In genomic region chr13:21882760-21883405, GRCm38 (mm10) we compare ENCODE assay signal across 7 mouse cellular contexts. TPM values are rescaled to one million over a fixed set of nuclear protein-coding genes. Genes with fewer than 3 reads are reported as not detected.
DNase-seq lines count a peak whose midpoint lies in the region; ATAC-seq and TF ChIP-seq lines count a peak whose summit lies in the region.

No protein-coding gene starts in this region.

- H3K9me3 ChIP-seq in E14TG2a.4 (ENCODE audit: low read length), result no peaks in the 10 kb centered on the region
- no peaks in the 10 kb centered on the region for H3K9me3 ChIP-seq in embryonic facial prominence, embryonic 13.5 days

- ATAC-seq in embryonic facial prominence, embryonic 13.5 days (ENCODE audit: insufficient number of reproducible peaks, insufficient read depth, low FRiP score, low TSS enrichment, low read depth), result no peak

- DNase-seq in adipocyte (ENCODE audit: low spot score), result peak; percentile 87
- DNase-seq in heart, postnatal 4 days, result peak; percentile 40
- peak; percentile 62 to 68 for DNase-seq in layer of hippocampus, postnatal 10 days (ENCODE audit: low spot score in 2 of 2)
- DNase-seq in right cerebral cortex, postnatal 14 days, result peak; percentile 17

- peak overlapping the region; percentile 53 for H3K4me2 ChIP-seq in embryonic facial prominence, embryonic 13.5 days

- H3K27ac ChIP-seq in embryonic facial prominence, embryonic 13.5 days, result no peak overlapping the region
- no peak overlapping the region for H3K27ac ChIP-seq in macrophage

- H3K4me3 ChIP-seq in E14TG2a.4 (replicated peaks; ENCODE audit: low read length), result peak overlapping the region; percentile 86
- peak overlapping the region; percentile 35 for H3K4me3 ChIP-seq in embryonic facial prominence, embryonic 13.5 days
- peak overlapping the region; percentile 58 for H3K4me3 ChIP-seq in macrophage (ENCODE audit: inconsistent target)

- H3K4me1 ChIP-seq in E14TG2a.4 (replicated peaks; ENCODE audit: low read depth, low read length), result peaks cover 32% of the 10 kb centered on the region
- H3K4me1 ChIP-seq in embryonic facial prominence, embryonic 13.5 days, result no peaks in the 10 kb centered on the region

- no peaks in the 10 kb centered on the region for H3K36me3 ChIP-seq in E14TG2a.4 (ENCODE audit: insufficient read depth, low read length)
- no peaks in the 10 kb centered on the region for H3K36me3 ChIP-seq in embryonic facial prominence, embryonic 13.5 days
- H3K36me3 ChIP-seq in macrophage (ENCODE audit: inconsistent target), result no peaks in the 10 kb centered on the region

- WGBS in embryonic facial prominence, embryonic 13.5 days, result 2% methylated on average over 13 of the region's 13 CpGs
- 9% methylated on average over 13 of the region's 13 CpGs for WGBS in macrophage (ENCODE audit: missing documents)

- no peak overlapping the region for H3K9ac ChIP-seq in embryonic facial prominence, embryonic 13.5 days

- H3K27me3 ChIP-seq in E14TG2a.4 (ENCODE audit: insufficient read depth, low read length), result no peaks in the 10 kb centered on the region
- H3K27me3 ChIP-seq in embryonic facial prominence, embryonic 13.5 days, result no peaks in the 10 kb centered on the region

- no peak for TF ChIP-seq CTCF in E14TG2a.4 (conservative IDR thresholded peaks at IDR 0.05; ENCODE audit: low read length)

- H3K79me2 ChIP-seq in macrophage (ENCODE audit: inconsistent target), result no peaks in the 10 kb centered on the region

RNA-seq across cellular contexts. Expression of gene Hist1h2br, which starts 49.3 kb away (rescaled TPM):
- 23.0 and 34.3 TPM in 2 replicates for polyA plus RNA-seq in embryonic facial prominence, embryonic 13.5 days (2015; fragmentation: Nextera tagmentation; extraction: Ambion mirVana)
- 100 to 1,000 TPM; 420 to 457 TPM for total RNA-seq in heart, postnatal 4 days (2021)
- total RNA-seq in layer of hippocampus, postnatal 10 days (2021), result 10 to 100 TPM; 52.5 to 64.9 TPM
- 10 to 100 TPM in 2 of 26 experiments, 1 to 10 TPM in 12, under 1 TPM in 3, not detected in 9; 0.33 to 11.4 (median 4.1) TPM for total RNA-seq in macrophage (2018; cell fraction: chromatin; rRNA removed)
- total RNA-seq in macrophage (2018; cell fraction: cytosol; rRNA removed), result 10 to 100 TPM in 13 of 26 experiments, 1 to 10 TPM in 13; 2.8 to 33.4 (median 10.1) TPM
- 10 to 100 TPM in 5 of 26 experiments, 1 to 10 TPM in 12, under 1 TPM in 2, not detected in 7; 0.48 to 18.3 (median 4.7) TPM for total RNA-seq in macrophage (2018; cell fraction: nucleus; rRNA removed)
- polyA plus RNA-seq in macrophage (2018), result 1.1 TPM in 1 of 3 replicates, not detected in the others

RNA-seq across cellular contexts. Expression of gene Hist1h2ap, which starts 49.6 kb away (rescaled TPM):
- 3,982 and 4,261 TPM in 2 replicates for polyA plus RNA-seq in embryonic facial prominence, embryonic 13.5 days (2015; fragmentation: Nextera tagmentation; extraction: Ambion mirVana)
- total RNA-seq in heart, postnatal 4 days (2021), result 100 to 1,000 TPM; 717 to 739 TPM
- 10 to 100 TPM; 67.2 to 82.7 TPM for total RNA-seq in layer of hippocampus, postnatal 10 days (2021)
- total RNA-seq in macrophage (2018; cell fraction: chromatin; rRNA removed), result 10 to 100 TPM in 14 of 26 experiments, 1 to 10 TPM in 7, not detected in 5; 2.4 to 68.7 (median 15.3) TPM
- total RNA-seq in macrophage (2018; cell fraction: cytosol; rRNA removed), result 100 to 1,000 TPM in 8 of 26 experiments, 10 to 100 TPM in 18; 18.9 to 141 (median 72.4) TPM
- 10 to 100 TPM in 16 of 26 experiments, 1 to 10 TPM in 9, not detected in 1; 2.6 to 78.7 (median 16.5) TPM for total RNA-seq in macrophage (2018; cell fraction: nucleus; rRNA removed)
- polyA plus RNA-seq in macrophage (2018), result 13.7 to 51.2 TPM (median 37.0 TPM) in 3 replicates

RNA-seq across cellular contexts. Expression of gene Hist1h4n, which starts 50.9 kb away (rescaled TPM):
- 14.7 and 15.3 TPM in 2 replicates for polyA plus RNA-seq in embryonic facial prominence, embryonic 13.5 days (2015; fragmentation: Nextera tagmentation; extraction: Ambion mirVana)
- 10 to 100 TPM; 54.0 to 56.5 TPM for total RNA-seq in heart, postnatal 4 days (2021)
- 10 to 100 TPM; 22.0 to 32.1 TPM for total RNA-seq in layer of hippocampus, postnatal 10 days (2021)
- 10 to 100 TPM in 20 of 26 experiments, 1 to 10 TPM in 5, not detected in 1; 4.9 to 95.4 (median 21.2) TPM for total RNA-seq in macrophage (2018; cell fraction: chromatin; rRNA removed)
- total RNA-seq in macrophage (2018; cell fraction: cytosol; rRNA removed), result 100 to 1,000 TPM in 4 of 26 experiments, 10 to 100 TPM in 22; 13.0 to 123 (median 35.6) TPM
- 100 to 1,000 TPM in 5 of 26 experiments, 10 to 100 TPM in 20, 1 to 10 TPM in 1; 5.4 to 181 (median 32.1) TPM for total RNA-seq in macrophage (2018; cell fraction: nucleus; rRNA removed)
- not detected in 3 replicates for polyA plus RNA-seq in macrophage (2018)

Comparison
In these comparisons a context has a peak if more than half of its experiments do, and no peak if none do; other contexts are left out.
1. H3K4me3 ChIP-seq: peak in every context shown above with its lines; median percentile 86 in E14TG2a.4; 58 in macrophage; 35 in embryonic facial prominence, embryonic 13.5 days.
2. DNase-seq: peak in every context shown above with its lines; median percentile 87 in adipocyte; 65 in layer of hippocampus, postnatal 10 days; 40 in heart, postnatal 4 days; 17 in right cerebral cortex, postnatal 14 days.
3. RNA of gene Hist1h2br, which starts 49.3 kb away (total RNA-seq): 420 to 457 TPM in heart, postnatal 4 days; 52.5 to 64.9 TPM in layer of hippocampus, postnatal 10 days; every median in the first group is over 4 times any median in the second.
4. RNA of gene Hist1h2ap, which starts 49.6 kb away (total RNA-seq): 717 to 739 TPM in heart, postnatal 4 days; 67.2 to 82.7 TPM in layer of hippocampus, postnatal 10 days; every median in the first group is over 4 times any median in the second.